Mouse (Mus musculus) testis, adult 2 months (tissue): ENCODE data around the gene Polh.

Experiments
- CTCF ChIP-seq: fragments of 200-500 bp; IDR thresholded peaks from 2 replicates; pipeline ENCODE4 v1.5.1; 2012; ENCODE audit warnings: low read depth, mild to moderate bottlenecking, inconsistent platforms, low read length, moderate library complexity; ENCODE audit not compliant: control insufficient read depth, insufficient read depth, insufficient replicate concordance
- POLR2A ChIP-seq: fragments of 200-500 bp; IDR thresholded peaks from 2 replicates; pipeline ENCODE4 v1.6.1; 2012; ENCODE audit warnings: low read depth, mild to moderate bottlenecking, inconsistent platforms, low read length, moderate library complexity; ENCODE audit not compliant: control insufficient read depth

DNA sequence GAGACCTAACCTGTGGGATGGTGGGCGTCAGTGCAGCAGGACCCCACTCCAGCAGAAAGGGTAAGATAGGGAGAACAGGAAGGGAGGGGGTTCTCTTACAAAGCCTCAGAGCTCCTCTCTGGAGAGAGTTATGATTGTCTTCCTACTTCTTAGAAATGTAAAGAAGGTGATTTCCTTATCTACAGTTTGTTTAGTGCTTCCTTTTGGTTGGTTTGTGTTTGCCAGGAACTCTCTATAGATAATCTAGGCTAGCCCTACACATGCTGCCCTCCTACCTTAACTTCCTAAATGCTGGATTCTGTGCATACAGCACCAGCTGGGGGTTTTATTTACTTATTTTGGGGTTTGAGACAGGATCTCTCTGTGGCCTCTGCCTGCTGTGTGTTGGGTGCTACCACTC lies 33.6 kb upstream of the Polh start:
- TF ChIP-seq POLR2A (no peak), CTCF (no peak)
